Mouse (Mus musculus): ENCODE data around the gene Prss33. TPM values are rescaled to one million over a fixed set of nuclear protein-coding genes. Genes with fewer than 3 reads are reported as not detected.
A peak's percentile ranks its signal among the peaks of the same experiment; 100 is the strongest.

The Prss33 gene
- polyA plus RNA-seq, 1 experiment from 2014 or later = not detected

DNA sequence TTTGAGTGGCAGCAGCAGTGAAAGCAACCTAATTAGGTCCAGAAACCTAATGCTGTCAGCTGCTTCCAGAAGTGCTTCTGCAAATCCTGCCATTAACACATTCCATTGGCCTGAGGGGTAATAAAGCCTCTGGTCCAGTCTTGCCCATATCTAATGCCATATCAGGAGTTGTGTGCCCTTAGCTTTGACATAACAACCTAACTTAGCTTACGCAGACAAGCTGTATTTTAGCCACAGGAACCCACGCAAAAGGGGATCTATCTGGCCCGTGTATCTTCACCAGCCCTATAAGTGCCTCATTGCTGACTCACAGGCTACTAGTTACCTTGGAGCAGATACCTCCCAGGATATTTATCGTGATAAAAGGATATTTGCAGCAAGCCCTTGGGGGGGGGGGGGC lies 10.3 kb downstream of the Prss33 start:
- H3K27me3 ChIP-seq (ENCODE audit: insufficient read depth, low read length) = no peaks in the 10 kb centered on the region
- no peak overlapping the region for H3K4me3 ChIP-seq (ENCODE audit: low read depth, low read length)
- peaks cover 5% of the 10 kb centered on the region; the same call in 1 of the 2 replicates for H3K9me3 ChIP-seq (ENCODE audit: low read depth, low read length)
- no peak overlapping the region for H3K4me2 ChIP-seq
- TF ChIP-seq CTCF (IDR thresholded peaks at IDR 0.05; ENCODE audit: low read depth) = no peak
- peaks cover 69% of the 10 kb centered on the region for H3K36me3 ChIP-seq (ENCODE audit: insufficient read depth)
- no peak overlapping the region for H3K27ac ChIP-seq (ENCODE audit: low read depth)
- H3K4me1 ChIP-seq (ENCODE audit: insufficient read depth) = 0 out of 2 replicates have a peak, but pooled peaks cover 5% of the 10 kb centered on the region
- ATAC-seq (ENCODE audit: insufficient read depth) (no peak), DNase-seq (no peak)
- no peak overlapping the region for H3K9ac ChIP-seq
- 79% methylated on average over 4 of the region's 4 CpGs for WGBS

DNA sequence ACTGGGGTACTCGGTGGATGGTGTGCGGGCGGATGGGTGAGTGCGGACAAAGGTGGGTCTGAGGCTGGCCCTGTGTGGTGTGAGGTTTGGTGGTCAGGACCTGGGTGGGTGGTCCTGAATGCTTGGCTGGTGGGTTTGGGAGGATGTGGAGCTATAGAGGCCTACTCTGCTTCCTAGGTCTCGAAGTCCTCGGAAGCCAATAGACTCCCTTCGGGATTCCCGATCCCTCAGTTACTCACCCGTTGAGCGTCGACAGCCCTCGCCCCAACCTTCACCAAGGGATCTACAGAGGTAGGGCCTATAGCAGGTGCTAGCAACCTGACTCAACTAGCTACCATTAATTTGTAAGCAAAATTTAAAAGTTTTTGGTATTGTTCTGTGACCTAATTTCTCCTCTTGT lies 12.2 kb downstream of the Prss33 start:
- no peak overlapping the region for H3K27ac ChIP-seq (ENCODE audit: low read depth)
- no peaks in the 10 kb centered on the region for H3K9me3 ChIP-seq (ENCODE audit: low read depth, low read length)
- no peak for DNase-seq
- no peak overlapping the region for H3K4me2 ChIP-seq
- H3K4me1 ChIP-seq (ENCODE audit: insufficient read depth) = 0 out of 2 replicates have a peak, but pooled peaks cover 5% of the 10 kb centered on the region
- H3K9ac ChIP-seq = no peak overlapping the region
- no peak overlapping the region for H3K4me3 ChIP-seq (ENCODE audit: low read depth, low read length)
- WGBS = 88% methylated on average over 12 of the region's 12 CpGs
- no peak for TF ChIP-seq CTCF (IDR thresholded peaks at IDR 0.05; ENCODE audit: low read depth)
- H3K27me3 ChIP-seq (ENCODE audit: insufficient read depth, low read length) = no peaks in the 10 kb centered on the region
- peaks cover 88% of the 10 kb centered on the region for H3K36me3 ChIP-seq (ENCODE audit: insufficient read depth)
- no peak for ATAC-seq (ENCODE audit: insufficient read depth)

DNA sequence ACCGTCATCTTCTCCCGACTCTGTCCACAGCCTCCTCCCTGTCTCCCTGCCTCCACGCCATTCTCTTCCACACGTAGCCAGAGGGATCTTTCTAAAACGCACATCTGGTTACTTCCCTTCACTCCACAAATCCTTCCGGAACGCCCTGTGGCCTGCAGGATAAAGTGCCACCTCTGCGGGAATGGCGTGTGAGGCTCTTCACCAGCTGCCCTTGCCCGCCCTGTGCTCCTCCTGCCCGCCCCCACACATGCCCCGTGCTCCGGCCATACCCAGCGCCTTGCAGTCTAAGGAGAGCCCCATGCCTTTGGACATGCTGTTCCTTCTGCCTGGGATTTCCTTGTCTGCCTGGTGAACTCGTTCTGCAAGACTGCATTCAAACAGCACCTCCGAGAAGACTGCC lies 12.8 kb downstream of the Prss33 start:
- H3K9ac ChIP-seq = no peak overlapping the region
- ATAC-seq (ENCODE audit: insufficient read depth) (no peak), DNase-seq (no peak)
- no peak overlapping the region for H3K4me3 ChIP-seq (ENCODE audit: low read depth, low read length)
- 78% methylated on average over 16 of the region's 16 CpGs for WGBS
- no peaks in the 10 kb centered on the region for H3K9me3 ChIP-seq (ENCODE audit: low read depth, low read length)
- H3K4me2 ChIP-seq = no peak overlapping the region
- 0 out of 2 replicates have a peak, but pooled peaks cover 5% of the 10 kb centered on the region for H3K4me1 ChIP-seq (ENCODE audit: insufficient read depth)
- no peak for TF ChIP-seq CTCF (IDR thresholded peaks at IDR 0.05; ENCODE audit: low read depth)
- H3K27ac ChIP-seq (ENCODE audit: low read depth) = no peak overlapping the region
- H3K27me3 ChIP-seq (ENCODE audit: insufficient read depth, low read length) = no peaks in the 10 kb centered on the region
- peaks cover 94% of the 10 kb centered on the region for H3K36me3 ChIP-seq (ENCODE audit: insufficient read depth)

DNA sequence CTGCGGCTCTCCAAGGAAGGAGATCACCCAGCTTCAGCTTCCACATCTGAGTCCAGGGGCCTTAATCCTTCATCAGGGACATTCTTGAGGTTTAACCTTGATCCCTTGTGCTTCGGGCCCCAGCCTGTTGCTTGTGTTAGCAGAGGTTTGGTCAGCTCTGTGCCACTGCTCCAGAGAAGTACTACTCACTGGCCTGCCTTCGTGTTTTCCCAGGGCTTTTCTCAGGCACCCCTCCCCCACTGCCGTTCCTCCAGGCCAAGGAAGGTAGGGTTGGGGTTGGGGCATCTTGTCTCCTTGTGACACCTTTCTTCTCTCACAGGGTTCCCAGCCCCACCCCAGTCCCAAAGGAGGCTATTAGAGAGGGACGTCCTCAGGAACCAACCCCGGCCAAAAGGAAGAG lies 13.8 kb downstream of the Prss33 start:
- DNase-seq = no peak
- WGBS = 62% methylated on average over 6 of the region's 6 CpGs
- no peak for ATAC-seq (ENCODE audit: insufficient read depth)

DNA sequence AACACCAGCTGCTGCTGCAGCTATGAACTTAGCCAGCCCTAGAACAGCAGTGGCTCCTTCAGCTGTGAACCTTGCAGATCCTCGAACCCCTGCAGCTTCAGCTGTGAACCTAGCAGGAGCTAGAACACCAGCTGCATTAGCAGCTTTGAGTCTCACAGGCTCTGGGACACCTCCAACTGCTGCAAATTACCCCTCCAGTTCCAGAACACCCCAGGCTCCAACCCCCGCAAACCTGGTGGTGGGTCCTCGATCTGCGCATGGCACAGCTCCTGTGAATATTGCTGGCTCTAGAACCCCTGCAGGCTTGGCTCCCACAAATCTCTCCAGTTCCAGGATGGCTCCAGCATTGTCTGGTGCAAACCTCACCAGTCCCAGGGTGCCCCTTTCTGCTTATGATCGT lies 15.1 kb downstream of the Prss33 start:
- Histone ChIP-seq H3K27ac (ENCODE audit: low read depth) (no peak overlapping the region), H3K4me3 (ENCODE audit: low read depth, low read length) (no peak overlapping the region), H3K27me3 (ENCODE audit: insufficient read depth, low read length) (no peaks in the 10 kb centered on the region), H3K9me3 (ENCODE audit: low read depth, low read length) (peaks cover 6% of the 10 kb centered on the region; the same call in 1 of the 2 replicates), H3K4me2 (no peak overlapping the region), H3K36me3 (ENCODE audit: insufficient read depth) (peaks cover 100% of the 10 kb centered on the region), H3K4me1 (ENCODE audit: insufficient read depth) (no peaks in the 10 kb centered on the region), H3K9ac (no peak overlapping the region)
- ATAC-seq (ENCODE audit: insufficient read depth) (0 out of 2 replicates have a peak, but pooled peaks have one; percentile 8), DNase-seq (no peak)
- 96% methylated on average over 5 of the region's 5 CpGs for WGBS
- no peak for TF ChIP-seq CTCF (IDR thresholded peaks at IDR 0.05; ENCODE audit: low read depth)

More for the DNA sequence above, 13.8 kb downstream of the Prss33 start:
- H3K9me3 ChIP-seq (ENCODE audit: low read depth, low read length) = peaks cover 5% of the 10 kb centered on the region; the same call in 1 of the 2 replicates
- no peaks in the 10 kb centered on the region for H3K4me1 ChIP-seq (ENCODE audit: insufficient read depth)
- no peak overlapping the region for H3K27ac ChIP-seq (ENCODE audit: low read depth)
- no peaks in the 10 kb centered on the region for H3K27me3 ChIP-seq (ENCODE audit: insufficient read depth, low read length)
- no peak overlapping the region for H3K4me2 ChIP-seq
- peaks cover 100% of the 10 kb centered on the region for H3K36me3 ChIP-seq (ENCODE audit: insufficient read depth)
- H3K9ac ChIP-seq = no peak overlapping the region
- TF ChIP-seq CTCF (IDR thresholded peaks at IDR 0.05; ENCODE audit: low read depth) = no peak
- H3K4me3 ChIP-seq (ENCODE audit: low read depth, low read length) = no peak overlapping the region

DNA sequence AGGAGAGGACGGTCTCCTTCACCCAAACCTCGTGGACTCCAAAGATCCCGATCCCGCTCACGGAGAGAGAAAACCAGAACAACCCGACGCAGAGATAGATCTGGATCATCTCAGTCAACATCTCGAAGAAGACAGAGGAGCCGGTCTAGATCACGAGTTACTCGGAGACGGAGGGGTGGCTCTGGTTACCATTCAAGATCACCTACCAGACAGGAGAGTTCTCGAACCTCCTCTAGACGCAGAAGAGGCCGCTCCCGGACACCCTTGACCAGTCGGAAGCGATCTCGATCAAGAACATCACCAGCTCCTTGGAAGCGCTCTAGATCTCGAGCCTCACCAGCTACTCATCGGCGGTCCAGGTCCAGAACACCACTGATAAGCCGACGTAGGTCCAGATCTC lies 16.6 kb downstream of the Prss33 start:
- no peak overlapping the region for H3K4me3 ChIP-seq (ENCODE audit: low read depth, low read length)
- H3K9ac ChIP-seq = no peak overlapping the region
- H3K9me3 ChIP-seq (ENCODE audit: low read depth, low read length) = peaks cover 6% of the 10 kb centered on the region; the same call in 1 of the 2 replicates
- H3K4me2 ChIP-seq = no peak overlapping the region
- H3K27me3 ChIP-seq (ENCODE audit: insufficient read depth, low read length) = no peaks in the 10 kb centered on the region
- TF ChIP-seq CTCF (IDR thresholded peaks at IDR 0.05; ENCODE audit: low read depth) = no peak
- no peaks in the 10 kb centered on the region for H3K4me1 ChIP-seq (ENCODE audit: insufficient read depth)
- no peak overlapping the region for H3K27ac ChIP-seq (ENCODE audit: low read depth)
- DNase-seq (no peak), ATAC-seq (ENCODE audit: insufficient read depth) (no peak)
- WGBS = 97% methylated on average over 25 of the region's 25 CpGs
- H3K36me3 ChIP-seq (ENCODE audit: insufficient read depth) = peaks cover 100% of the 10 kb centered on the region

DNA sequence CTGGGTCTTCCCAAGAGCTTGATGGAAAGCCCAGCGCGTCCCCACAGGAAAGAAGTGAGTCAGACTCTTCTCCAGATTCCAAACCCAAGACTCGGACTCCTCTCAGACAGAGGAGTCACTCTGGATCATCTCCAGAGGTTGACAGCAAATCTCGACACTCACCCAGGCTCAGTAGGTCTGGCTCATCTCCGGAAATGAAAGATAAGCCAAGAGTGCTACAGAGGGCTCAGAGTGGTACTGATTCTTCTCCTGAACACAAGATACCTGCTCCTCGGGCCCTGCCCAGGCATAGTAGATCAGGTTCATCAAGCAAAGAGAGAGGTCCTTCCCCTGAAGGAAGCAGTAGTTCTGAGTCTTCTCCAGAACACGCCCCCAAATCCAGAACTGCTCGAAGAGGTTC lies 17.3 kb downstream of the Prss33 start:
- no peak for TF ChIP-seq CTCF (IDR thresholded peaks at IDR 0.05; ENCODE audit: low read depth)

More for the DNA sequence above, 17.3 kb downstream of the Prss33 start:
- no peak for DNase-seq
- Histone ChIP-seq H3K4me3 (ENCODE audit: low read depth, low read length) (no peak overlapping the region), H3K36me3 (ENCODE audit: insufficient read depth) (peaks cover 100% of the 10 kb centered on the region), H3K27me3 (ENCODE audit: insufficient read depth, low read length) (no peaks in the 10 kb centered on the region), H3K4me1 (ENCODE audit: insufficient read depth) (no peaks in the 10 kb centered on the region), H3K9ac (no peak overlapping the region), H3K9me3 (ENCODE audit: low read depth, low read length) (peaks cover 6% of the 10 kb centered on the region; the same call in 1 of the 2 replicates), H3K4me2 (no peak overlapping the region), H3K27ac (ENCODE audit: low read depth) (no peak overlapping the region)
- 95% methylated on average over 8 of the region's 8 CpGs for WGBS
- ATAC-seq (ENCODE audit: insufficient read depth) = no peak

All from lung, embryonic 14.5 days (tissue).